Mouse (Mus musculus) frontal cortex, postnatal 14 days (tissue): ENCODE results near the gene Hoxa4.

Experiments used
- DNase-seq, 2 experiments: peaks; one replicate each; pipeline ENCODE4 v3.0.0; 2022; ENCODE audit warnings: low spot score in 2 of 2

Hoxa4 gene

DNA sequence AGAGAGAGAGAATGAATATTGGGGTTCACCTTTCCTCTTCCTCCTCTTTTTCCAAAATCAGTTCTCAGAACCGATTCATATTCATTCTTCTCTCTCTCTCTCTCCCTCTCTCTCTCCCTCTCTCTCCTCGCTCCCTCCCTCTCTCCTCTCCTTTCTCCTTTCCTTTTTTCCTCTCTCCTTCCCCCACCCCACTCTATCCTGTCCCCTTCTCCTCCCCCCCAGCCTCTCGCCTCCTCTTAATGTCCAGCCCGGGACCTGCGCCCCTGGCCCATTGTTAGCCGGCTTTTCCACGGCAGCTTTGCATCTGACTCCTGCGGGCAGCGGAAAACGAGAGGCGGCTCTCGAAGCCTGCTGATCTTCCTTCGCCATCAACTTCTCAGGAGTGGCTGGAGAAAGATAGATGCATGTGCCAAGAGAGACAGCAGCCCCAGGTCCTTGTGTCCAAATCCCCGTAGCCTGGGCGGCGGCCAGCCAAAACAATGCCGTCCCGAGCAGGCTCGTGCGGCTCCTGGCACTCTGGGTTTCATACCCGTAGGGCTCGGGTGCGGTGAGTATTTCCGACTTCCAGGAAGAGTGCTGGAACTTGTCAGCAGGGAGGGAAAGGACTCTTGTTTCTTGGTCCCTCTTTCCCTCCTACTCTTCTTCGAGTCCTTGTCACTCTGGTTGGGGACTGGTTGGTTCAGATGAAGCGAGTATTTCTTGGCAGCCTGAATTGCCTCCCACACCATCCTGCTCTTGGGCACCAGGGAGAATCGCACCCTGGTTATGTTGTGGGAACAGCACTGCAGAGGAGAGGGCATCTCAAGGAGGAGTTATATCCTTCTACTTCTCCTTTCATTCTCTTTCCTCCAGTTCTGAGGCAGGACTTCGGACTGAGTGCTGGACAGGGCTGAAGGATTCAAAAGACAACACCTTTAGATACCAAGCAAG lies 25.8 kb downstream of the Hoxa4 start:
- DNase-seq: no peak

DNA sequence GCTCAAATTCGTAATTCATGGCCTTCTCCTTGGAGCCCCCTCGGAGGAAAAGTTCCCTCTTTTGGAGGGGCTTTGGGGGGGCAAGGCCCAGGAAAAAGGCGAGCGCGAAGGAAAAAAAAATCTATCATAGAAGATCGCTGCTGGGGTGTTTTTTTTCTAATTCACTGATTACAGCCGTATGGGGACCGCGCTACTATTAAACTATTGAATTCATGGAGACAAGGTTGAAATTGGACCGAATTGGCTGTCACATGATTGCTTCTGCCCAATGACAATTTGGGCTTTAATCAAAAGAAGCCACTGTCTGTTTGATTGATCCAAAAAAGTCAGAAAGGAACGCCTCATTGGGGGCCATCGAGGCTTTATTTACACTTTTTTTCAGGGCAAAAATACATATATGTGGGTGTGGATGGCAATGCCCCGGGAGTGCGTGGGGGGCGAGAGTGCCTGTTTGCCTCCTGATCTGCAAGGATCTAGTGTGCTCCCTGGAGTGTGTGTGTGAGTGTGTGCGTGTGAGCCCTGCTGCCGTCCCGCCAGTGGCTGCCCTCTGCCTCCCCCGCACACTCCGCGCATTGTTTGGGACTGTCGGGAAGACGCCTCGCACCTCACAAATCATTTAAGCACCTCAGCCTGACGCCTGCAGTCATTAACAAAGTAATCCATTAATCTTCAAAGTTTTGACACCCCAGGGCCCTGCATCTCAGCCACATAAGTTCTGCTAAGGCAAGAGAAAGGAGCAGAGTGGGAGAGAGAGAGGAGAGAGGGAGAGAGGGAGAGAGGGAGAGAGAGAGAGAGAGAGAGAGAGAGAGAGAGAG lies 26.7 kb downstream of the Hoxa4 start, which contains the start of gene Hoxa2:
Gene Hoxa2 (minus strand): TSS at position 206 of the 815 bp plus-strand sequence.
- DNase-seq: no peak

DNA sequence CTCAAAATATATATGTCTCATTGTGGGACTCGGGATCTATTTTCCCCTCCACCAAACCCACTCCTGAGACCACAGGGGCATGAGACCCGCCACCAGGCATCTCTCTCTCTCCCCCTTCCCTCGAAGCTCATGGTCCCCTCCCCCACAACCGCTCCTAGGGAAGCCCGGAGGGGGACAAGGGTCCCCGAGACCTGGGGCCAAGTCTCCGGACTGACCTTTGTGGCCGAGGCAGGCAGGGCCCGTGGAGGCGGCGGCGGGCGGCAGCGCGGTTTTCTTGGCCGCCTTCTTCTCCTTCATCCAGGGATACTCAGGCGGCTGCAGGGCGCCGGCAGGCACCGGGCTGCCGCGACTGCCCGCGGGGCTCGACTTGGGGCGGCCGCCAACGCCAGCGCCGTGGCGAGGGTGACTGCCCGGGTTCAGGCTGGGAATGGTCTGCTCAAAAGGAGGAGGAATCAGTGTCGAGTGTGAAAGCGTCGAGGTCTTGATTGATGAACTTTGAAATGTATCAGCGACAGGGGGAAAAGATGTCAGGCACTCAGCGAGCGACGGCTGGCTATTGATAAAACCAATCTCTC lies 27.4 kb downstream of the Hoxa4 start:
- no peak for DNase-seq

DNA sequence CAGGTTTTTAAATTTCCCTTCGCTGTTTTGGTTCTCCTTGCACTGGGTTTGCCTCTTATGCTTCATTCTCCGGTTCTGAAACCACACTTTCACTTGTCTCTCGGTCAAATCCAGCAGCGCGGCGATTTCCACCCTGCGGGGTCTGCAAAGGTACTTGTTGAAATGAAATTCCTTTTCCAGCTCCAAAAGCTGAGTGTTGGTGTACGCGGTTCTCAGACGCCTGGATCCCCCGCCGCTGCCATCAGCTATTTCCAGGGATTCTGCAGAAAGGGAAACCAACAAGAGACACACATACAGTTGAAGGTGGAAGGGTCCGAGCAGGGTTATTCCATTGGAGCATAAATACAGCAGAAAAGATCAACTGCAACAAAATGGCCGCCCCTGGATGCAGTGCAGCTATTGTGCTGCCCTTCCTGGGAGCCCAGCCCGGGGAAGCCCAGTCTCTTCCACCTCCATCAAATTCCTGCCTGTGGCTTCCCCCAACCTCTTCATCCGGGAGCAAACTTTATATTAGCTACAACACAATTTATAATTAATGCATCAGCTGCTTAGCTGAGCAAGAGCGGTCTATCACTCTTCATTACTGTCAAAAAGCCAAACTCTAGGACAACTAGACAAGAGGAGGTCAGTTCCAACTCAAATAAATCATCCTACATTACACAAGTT lies 28.1 kb downstream of the Hoxa4 start:
- no peak for DNase-seq

DNA sequence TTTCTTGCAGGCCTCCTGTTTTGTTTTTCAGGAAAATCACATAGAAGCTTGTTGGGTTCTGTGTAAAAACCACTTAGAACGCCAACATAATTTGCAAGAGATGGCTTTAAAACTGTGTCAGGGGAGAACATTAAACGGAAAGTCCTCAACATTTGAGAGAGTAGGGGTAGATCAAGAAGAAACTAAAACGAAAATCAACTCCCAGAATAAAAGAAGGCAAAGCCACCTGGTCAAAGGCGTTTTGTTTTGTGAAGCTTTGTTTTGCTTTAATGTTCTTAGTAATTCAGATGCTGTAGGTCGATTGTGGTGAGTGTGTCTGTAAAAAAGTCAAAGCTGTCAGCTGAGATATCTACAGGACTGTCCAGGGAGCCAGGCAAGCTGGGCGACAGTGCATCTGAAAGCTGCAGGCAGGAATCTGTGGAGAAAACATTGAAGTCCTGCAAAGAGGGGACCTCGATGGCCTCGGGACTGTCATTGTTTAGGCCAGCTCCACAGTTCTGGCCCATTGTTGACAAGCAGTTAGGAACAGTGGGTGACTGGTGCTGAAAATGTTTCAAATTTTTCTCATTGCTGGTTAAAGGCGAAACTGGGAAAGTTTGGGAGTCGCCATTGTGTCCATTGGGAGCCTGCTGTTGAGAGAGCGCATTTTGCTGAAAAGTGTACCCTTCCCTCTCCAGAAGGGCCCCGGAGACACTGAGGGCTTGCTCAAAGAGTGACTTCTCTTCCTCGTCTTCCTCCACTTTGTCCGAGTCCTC lies 28.8 kb downstream of the Hoxa4 start:
- DNase-seq: no peak

DNA sequence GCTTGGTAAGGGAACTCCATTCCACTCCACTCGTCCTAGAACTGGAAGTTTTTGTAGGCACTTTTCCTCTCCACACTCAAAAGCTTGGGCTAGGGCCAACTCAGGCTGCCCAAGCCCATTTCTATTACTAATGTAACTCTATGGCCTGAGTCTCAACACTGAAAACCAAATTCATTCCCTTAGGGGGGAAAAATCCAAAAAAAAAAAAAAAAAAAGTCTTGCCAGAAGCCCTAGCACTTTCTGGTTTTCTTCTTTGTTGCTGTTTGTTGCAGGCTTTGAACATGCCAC lies 29.5 kb downstream of the Hoxa4 start:
- no peak for DNase-seq

DNA sequence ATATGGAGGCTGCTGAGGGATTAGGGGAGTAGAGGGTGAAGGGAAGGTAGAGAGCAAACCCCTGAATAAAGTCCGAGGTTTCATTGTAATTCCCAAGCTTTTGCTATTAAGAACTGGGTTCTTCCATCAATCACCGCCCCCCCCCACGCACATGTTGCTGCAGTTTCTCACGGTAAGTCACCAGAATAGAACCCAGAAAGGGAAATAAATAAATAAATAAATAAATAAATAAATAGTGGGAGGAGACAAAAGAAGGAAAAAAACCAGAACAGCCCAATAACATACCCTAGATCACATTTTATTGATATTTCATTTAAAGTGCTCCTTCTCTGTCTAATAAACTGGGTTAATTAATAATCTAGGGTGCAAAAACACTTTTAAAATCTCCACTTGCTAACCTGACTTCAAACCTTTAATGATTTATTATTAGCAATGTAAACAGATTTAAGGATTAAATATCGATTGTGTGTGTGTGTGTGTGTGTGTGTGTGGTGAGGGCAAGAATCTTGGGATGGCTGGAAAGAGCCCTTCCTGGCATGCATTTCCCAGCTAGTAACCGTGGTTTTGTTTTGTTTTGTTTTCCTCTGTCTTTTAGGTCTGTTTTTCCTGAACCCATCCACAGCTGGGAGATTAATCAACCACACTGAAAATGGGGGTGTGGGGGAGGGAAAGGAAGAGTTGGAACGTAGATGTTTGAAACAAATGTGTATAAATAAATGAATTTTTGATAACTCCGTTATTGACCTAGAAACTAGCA lies 30.0 kb downstream of the Hoxa4 start:
- no peak for DNase-seq

DNA sequence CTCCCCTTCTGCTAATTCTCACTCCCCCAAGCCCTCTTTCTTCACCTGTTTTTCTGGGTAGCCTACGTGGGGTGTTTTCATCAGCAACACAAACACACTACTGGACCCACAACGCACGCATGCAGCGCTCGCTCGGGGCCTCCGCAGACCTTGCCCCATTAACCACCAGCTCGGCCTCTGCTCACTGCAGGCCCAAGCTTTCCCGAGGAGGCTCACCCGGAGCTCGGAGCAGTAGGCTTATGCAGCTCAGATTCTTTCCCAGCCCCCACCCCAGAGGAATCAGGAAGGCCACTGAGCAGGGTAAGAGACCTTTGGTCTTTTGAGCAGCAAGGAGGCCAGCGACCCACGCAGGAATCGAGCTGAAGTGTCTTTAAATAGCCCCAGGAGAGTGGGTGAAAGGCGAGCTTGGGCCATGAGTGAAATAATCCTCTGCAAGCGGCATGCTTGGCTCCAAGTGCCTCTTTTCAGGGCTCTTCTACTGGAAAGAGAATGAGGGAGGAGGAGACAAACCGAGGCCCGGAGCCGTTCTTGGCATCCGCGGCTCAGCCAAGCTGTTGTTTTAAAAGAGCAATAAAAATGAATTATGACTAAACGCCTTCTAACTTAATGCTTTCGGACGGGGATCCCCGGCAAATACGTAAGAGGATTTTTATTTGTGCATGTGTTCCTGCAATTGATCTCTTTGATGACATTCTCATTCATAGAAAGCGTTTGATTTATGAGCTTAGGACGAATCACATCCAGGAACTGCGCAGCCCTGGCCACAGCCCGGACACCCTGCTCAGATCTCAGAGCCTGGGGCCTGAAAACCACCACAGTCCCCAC lies 30.8 kb downstream of the Hoxa4 start:
- no peak for DNase-seq

DNA sequence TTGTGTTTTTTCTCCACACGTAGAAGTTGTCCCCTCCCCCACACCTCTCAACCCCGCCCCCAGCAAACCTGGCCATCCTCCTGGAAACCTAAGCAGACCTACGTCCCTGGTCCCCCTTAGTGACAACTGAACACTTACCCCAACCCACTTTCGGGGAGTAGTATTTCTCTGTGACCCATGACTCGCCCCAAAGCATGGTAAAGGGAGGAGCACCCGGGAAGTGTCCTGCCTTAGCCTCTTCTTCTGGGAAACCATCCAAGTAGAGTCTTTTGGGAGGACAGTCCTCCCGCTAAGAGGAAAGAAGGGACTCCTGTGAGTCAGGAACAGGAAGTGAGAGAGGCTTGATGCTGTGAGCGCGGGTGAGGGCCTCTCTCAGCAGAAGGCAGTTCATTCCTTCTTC lies 31.6 kb downstream of the Hoxa4 start:
- no peak for DNase-seq

DNA sequence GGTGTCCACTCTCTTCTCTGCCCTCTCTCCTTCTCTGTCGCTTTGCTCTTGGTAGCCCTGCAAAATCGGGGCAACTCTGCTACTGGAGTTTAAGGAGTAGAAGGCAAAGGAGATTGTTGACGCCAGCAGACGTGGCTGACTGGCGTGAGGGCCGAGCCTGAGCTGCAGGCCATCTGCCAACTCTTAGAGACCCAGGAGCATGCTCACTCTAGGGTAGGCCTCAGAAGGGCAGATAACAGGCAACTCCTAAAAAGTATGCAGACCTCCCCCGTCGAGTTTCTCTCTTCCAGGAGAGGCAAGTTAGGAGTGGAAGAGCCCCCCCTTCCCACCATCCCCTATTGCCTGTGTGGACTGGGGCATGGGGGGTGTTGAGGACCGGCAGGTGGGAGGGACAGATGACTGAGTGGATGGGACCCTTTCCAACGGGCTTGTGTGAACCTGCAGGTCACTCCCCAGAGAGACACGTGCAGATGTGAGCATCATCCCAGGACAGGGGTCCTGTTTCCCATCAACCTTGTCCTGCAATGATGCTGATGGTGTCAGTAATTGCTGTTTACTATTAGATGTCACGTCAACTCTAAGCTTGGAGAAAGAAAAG lies 32.3 kb downstream of the Hoxa4 start:
- DNase-seq: no peak

DNA sequence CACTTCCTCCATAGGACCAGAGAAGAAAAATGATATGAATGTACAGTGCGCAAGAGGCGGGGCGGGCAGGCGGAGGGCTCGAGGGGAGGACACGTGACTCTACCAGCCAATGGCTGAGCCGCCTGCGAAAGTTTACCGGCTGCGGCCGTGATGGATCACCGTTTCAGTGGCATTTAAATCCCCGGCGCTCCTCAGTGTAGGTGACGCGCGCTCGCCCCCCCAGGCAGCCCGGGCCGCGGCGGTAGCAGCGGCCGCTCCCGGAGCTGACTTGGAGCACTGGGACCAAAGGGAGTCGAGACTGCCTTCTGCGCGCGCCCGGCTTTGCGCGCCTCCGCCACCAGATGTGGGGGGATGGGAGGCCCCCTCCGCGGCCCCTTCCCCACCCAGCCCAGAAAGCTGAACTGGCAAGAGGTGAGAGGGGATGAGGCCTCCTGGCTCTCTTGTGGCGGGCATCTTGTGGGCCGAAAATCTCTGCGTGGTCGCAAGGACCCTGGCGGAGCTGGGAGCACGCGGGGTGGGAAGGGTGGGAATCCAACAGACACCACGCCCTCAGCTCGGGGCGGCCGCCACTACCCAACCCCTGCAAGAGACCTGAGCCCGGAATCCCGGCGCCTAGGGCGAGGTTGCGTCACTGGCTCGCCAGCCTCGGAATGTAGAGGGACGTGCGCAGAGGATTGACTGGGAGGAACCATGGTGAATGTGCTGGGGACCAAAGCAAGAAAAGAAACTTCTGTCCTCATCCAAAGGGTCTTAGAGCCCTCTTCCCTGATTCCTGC lies 33.1 kb downstream of the Hoxa4 start, which contains the start of gene Hoxa1:
Gene Hoxa1 (minus strand): TSS at position 42 of the 776 bp plus-strand sequence.
- no peak for DNase-seq

DNA sequence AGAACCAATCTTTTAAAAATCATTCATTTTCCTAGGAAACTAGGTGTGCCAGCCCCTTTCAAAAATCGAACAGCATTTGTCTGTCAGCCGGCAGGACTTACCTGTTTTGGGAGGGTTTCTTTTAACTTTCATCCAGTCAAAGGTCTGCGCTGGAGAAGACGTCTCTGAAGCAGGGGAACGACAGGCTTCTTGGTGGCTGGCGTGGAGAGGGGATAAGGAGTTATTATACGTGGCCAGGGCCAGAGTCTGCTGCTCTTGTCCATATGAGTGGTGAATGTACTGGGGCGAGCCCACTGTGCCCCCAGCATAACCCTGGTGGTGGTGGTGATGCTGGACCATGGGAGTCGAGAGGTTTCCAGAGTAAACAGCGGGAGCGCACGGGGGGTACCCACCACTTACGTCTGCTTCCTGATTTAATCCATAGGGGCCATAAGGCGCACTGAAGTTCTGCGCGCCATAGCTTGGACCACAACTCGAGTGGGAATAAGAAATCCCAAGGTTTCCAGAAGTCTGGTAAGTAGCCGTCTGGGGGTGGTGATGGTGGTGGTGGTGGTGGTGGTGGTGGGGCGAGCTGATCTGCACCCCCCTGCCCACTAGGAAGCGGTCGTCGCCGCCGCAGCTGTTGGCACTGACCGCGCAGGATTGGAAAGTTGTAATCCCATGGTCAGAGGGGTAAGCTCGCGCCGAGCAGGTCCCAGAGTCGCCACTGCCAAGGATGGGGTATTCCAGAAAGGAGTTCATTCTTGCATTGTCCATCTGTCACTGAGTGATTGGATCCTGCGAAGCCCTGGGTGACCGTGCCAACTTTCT lies 33.9 kb downstream of the Hoxa4 start:
- no peak for DNase-seq

DNA sequence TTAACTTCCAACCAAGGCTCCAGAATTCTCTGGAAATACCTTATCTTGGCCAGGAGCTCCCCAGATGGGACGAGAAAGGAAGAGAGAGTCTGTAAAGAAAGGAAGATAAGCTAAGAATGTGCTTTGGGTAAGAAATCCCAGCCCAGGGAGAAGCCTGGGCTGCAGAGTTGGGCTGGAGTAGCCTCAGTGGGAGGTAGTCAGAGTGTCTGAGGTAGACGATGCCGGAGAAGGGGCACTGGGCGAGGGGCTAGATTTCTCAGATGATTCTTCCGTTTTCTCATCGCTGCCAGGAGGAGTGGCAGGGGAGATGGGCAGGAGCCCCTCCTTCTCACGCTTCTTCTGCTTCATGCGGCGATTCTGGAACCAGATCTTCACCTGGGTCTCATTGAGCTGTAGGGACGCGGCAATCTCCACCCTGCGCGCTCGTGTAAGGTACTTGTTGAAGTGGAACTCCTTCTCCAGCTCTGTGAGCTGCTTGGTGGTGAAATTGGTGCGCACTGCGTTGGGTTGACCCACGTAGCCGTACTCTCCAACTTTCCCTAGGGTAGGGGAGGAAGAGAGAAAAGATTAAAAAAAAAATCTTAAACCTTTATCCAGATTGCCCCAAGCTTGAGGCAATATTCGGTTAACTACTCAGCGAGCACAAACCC lies 34.9 kb downstream of the Hoxa4 start:
- no peak for DNase-seq

DNA sequence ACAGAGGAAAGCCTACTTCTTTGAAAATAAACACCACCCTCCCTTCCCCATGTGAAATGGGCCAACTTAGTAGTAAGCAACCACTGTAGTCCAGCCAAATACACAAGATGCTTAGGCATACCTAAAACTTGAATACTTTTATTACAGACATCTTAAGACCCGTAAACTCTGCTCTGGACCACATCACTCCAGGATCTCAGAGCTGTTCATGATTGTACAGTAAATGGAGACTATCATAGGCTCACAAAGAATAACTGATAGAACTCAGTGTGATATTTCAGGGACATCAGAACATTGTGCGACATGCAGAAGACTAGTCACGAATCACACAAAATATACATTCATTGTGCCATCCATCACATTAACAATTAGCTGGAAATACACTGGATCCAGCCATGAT lies 36.1 kb downstream of the Hoxa4 start:
- DNase-seq: no peak

DNA sequence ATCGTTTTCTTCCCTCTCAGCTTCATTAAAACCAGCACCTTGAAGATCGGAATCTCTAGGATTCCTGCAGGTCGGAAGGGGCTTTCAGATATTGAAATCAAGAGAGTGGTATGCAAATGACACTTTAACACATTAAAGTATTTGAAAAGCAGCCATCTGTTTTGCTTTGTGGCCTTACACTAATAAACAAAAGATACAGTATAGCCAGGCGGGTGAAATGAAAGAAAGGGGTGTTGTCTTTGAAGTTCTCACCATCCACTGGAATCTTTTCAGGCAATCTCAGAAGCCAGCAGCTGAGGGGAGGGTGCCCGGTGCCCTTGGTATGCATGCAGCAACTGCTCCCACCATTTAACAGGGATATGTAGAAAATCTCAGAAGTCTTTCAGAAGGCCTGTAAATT lies 37.5 kb downstream of the Hoxa4 start:
- no peak for DNase-seq

DNA sequence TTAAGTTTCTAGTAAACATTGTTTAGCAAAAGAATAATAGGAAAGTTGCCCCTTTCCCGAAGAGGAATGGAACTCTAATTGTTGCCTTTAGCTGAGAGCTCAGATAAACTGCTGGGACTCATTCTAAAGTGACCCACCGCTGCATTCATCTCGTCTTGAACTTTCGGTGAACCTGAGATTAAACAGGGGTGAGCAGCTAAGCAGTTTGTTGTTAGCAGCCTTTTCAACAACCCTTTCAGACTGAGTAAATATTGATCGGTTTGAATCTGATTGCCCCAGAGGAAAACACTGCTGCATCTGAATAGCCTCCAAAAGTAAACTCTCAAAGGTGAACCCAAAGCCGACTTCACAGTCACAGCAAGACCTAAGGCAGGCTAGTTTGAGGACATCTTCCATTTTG lies 38.3 kb downstream of the Hoxa4 start:
- DNase-seq: no peak
